Mouse (Mus musculus) CH12.LX (cell line): ENCODE measurements around the gene Zfp445. TPM values are rescaled to one million over a fixed set of nuclear protein-coding genes. Genes with fewer than 3 reads are reported as not detected.

Experiments
- DNase-seq: peaks from one replicate; pipeline ENCODE4 v3.0.0-alpha.2; 2013; ENCODE audit errors: extremely low read depth
- H3K27ac ChIP-seq: 2 replicates; pipeline ENCODE4 v1.5.1; 2012; ENCODE audit warnings: low read depth, mild to moderate bottlenecking, control low read depth, moderate library complexity; ENCODE audit not compliant: insufficient read depth
- H3K27me3 ChIP-seq: replicated peaks from 2 replicates; pipeline ENCODE3; 2012; ENCODE audit warnings: inconsistent platforms
- H3K36me3 ChIP-seq, 2 experiments: replicated peaks in 1 of 2; 2 replicates each; pipeline versions ENCODE3 to v1.6.1; 2012; ENCODE audit warnings: inconsistent platforms in 1 of 2, low read length in 1 of 2, mild to moderate bottlenecking in 1 of 2, mixed read lengths in 1 of 2, moderate library complexity in 1 of 2; ENCODE audit not compliant: control insufficient read depth in 1 of 2, insufficient read depth in 1 of 2
- H3K4me1 ChIP-seq, 2 experiments: 2 replicates each; pipeline ENCODE4 v1.6.1; 2012; ENCODE audit warnings: inconsistent platforms in 1 of 2, moderate library complexity in 1 of 2; ENCODE audit not compliant: insufficient read depth in 2 of 2, control insufficient read depth in 1 of 2
- H3K4me2 ChIP-seq: 2 replicates; pipeline ENCODE4 v1.6.1; 2012; ENCODE audit warnings: low read depth, mild to moderate bottlenecking, control low read depth; ENCODE audit not compliant: poor library complexity, insufficient read depth, severe bottlenecking
- H3K4me3 ChIP-seq, 3 experiments: fragments of 150-350 bp in 1 of 3; sonication (generic) in 1 of 3; replicated peaks in 1 of 3; 2 replicates each; pipeline versions ENCODE3 to v1.5.1; 2011 to 2012; ENCODE audit warnings: low read depth in 2 of 3, low read length in 2 of 3, mild to moderate bottlenecking in 2 of 3, moderate library complexity in 2 of 3, control low read depth in 1 of 3, improper control_type of control experiment in 1 of 3, inconsistent platforms in 1 of 3, mixed read lengths in 1 of 3; ENCODE audit not compliant: poor library complexity in 1 of 3
- H3K79me2 ChIP-seq: replicated peaks from 2 replicates; pipeline ENCODE4 v1.6.1; 2012; ENCODE audit warnings: mild to moderate bottlenecking, moderate library complexity; ENCODE audit not compliant: control insufficient read depth, poor library complexity, insufficient read depth, severe bottlenecking; ENCODE audit errors: extremely low read depth
- H3K9ac ChIP-seq: 2 replicates; pipeline ENCODE4 v1.6.1; 2012; ENCODE audit warnings: low read depth, mild to moderate bottlenecking, control low read depth, moderate library complexity; ENCODE audit not compliant: insufficient read depth
- H3K9me3 ChIP-seq: replicated peaks from 2 replicates; pipeline ENCODE3; 2012; ENCODE audit warnings: low read length, inconsistent platforms, mixed read lengths
- BHLHE40 ChIP-seq: IDR thresholded peaks from 2 replicates; pipeline ENCODE4 v1.6.1; 2011; ENCODE audit warnings: mild to moderate bottlenecking, low read depth, low read length, improper control_type of control experiment
- CHD1 ChIP-seq: IDR thresholded peaks from 2 replicates; pipeline ENCODE4 v1.6.1; 2012; ENCODE audit warnings: low read depth, low read length, improper control_type of control experiment, inconsistent platforms
- CHD2 ChIP-seq: IDR thresholded peaks from 2 replicates; pipeline ENCODE4 v1.6.1; 2011; ENCODE audit warnings: low read length, improper control_type of control experiment
- CTCF ChIP-seq, 2 experiments: IDR thresholded peaks in 1 of 2; conservative IDR thresholded peaks in 1 of 2; 2 replicates each; pipeline ENCODE4 v1.5.1; 2011 to 2012; ENCODE audit warnings: low read depth in 2 of 2, low read length in 2 of 2, improper control_type of control experiment in 1 of 2, inconsistent platforms in 1 of 2, mild to moderate bottlenecking in 1 of 2, moderate library complexity in 1 of 2
- E2F4 ChIP-seq: IDR thresholded peaks from 2 replicates; pipeline ENCODE4 v1.6.1; 2011; ENCODE audit warnings: low read depth, low read length, improper control_type of control experiment; ENCODE audit not compliant: insufficient replicate concordance
- ELF1 ChIP-seq: IDR thresholded peaks from 2 replicates; pipeline ENCODE4 v1.6.1; 2014; ENCODE audit warnings: low read depth, mild to moderate bottlenecking, inconsistent platforms, low read length, improper control_type of control experiment
- EP300 ChIP-seq: IDR thresholded peaks from 2 replicates; pipeline ENCODE4 v1.6.1; 2011; ENCODE audit warnings: low read length, improper control_type of control experiment
- ETS1 ChIP-seq: conservative IDR thresholded peaks from 2 replicates; pipeline ENCODE4 v1.6.1; 2012; ENCODE audit warnings: low read depth, mild to moderate bottlenecking, inconsistent platforms, low read length, improper control_type of control experiment, moderate library complexity
- GABPA ChIP-seq: IDR thresholded peaks from 2 replicates; pipeline ENCODE4 v1.6.1; 2012; ENCODE audit warnings: low read depth, low read length, improper control_type of control experiment, inconsistent platforms; ENCODE audit not compliant: insufficient replicate concordance
- HCFC1 ChIP-seq: IDR thresholded peaks from 2 replicates; pipeline ENCODE4 v1.6.1; 2012; ENCODE audit warnings: low read depth, mild to moderate bottlenecking, inconsistent platforms, low read length, improper control_type of control experiment
- IRF4 ChIP-seq: IDR thresholded peaks from 2 replicates; pipeline ENCODE4 v1.6.1; 2014; ENCODE audit warnings: low read depth, mild to moderate bottlenecking, inconsistent platforms, low read length, improper control_type of control experiment
- JUN ChIP-seq: IDR thresholded peaks from 2 replicates; pipeline ENCODE4 v1.6.1; 2011; ENCODE audit warnings: low read depth, mild to moderate bottlenecking, low read length, improper control_type of control experiment, moderate library complexity; ENCODE audit not compliant: insufficient read depth
- JUND ChIP-seq: conservative IDR thresholded peaks from 2 replicates; pipeline ENCODE4 v1.6.1; 2011; ENCODE audit warnings: low read depth, low read length, improper control_type of control experiment
- KAT2A ChIP-seq: IDR thresholded peaks from 2 replicates; pipeline ENCODE4 v1.6.1; 2012; ENCODE audit warnings: low read length, improper control_type of control experiment, inconsistent platforms; ENCODE audit not compliant: insufficient replicate concordance
- MAFK ChIP-seq: IDR thresholded peaks from 2 replicates; pipeline ENCODE4 v1.6.1; 2011; ENCODE audit warnings: low read length, improper control_type of control experiment; ENCODE audit not compliant: insufficient replicate concordance
- MAX ChIP-seq: IDR thresholded peaks from 2 replicates; pipeline ENCODE4 v1.6.1; 2011; ENCODE audit warnings: low read length, improper control_type of control experiment
- MAZ ChIP-seq: IDR thresholded peaks from 2 replicates; pipeline ENCODE4 v1.6.1; 2012; ENCODE audit warnings: low read depth, mild to moderate bottlenecking, inconsistent platforms, low read length, improper control_type of control experiment, moderate library complexity
- MXI1 ChIP-seq: IDR thresholded peaks from 2 replicates; pipeline ENCODE4 v1.6.1; 2011; ENCODE audit warnings: mild to moderate bottlenecking, low read depth, low read length, improper control_type of control experiment
- MYC ChIP-seq: IDR thresholded peaks from 2 replicates; pipeline ENCODE4 v1.6.1; 2011; ENCODE audit warnings: low read depth, mild to moderate bottlenecking, improper control_type of control experiment, low read length
- NELFE ChIP-seq: IDR thresholded peaks from 2 replicates; pipeline ENCODE4 v1.6.1; 2011; ENCODE audit warnings: low read depth, low read length, improper control_type of control experiment
- NRF1 ChIP-seq: IDR thresholded peaks from 2 replicates; pipeline ENCODE4 v1.6.1; 2014; ENCODE audit warnings: low read depth, mild to moderate bottlenecking, inconsistent platforms, low read length, improper control_type of control experiment, moderate library complexity
- PAX5 ChIP-seq: IDR thresholded peaks from 2 replicates; pipeline ENCODE4 v1.6.1; 2012; ENCODE audit warnings: low read length, inconsistent platforms, mixed read lengths
- POLR2A ChIP-seq: IDR thresholded peaks from 2 replicates; pipeline ENCODE4 v1.6.1; 2011; ENCODE audit warnings: low read depth, mild to moderate bottlenecking, improper control_type of control experiment, low read length
- POLR2AphosphoS2 ChIP-seq: IDR thresholded peaks from 2 replicates; pipeline ENCODE4 v1.6.1; 2011; ENCODE audit warnings: low read depth, low read length, improper control_type of control experiment
- RAD21 ChIP-seq: IDR thresholded peaks from 2 replicates; pipeline ENCODE4 v1.6.1; 2011; ENCODE audit warnings: low read depth, mild to moderate bottlenecking, low read length, improper control_type of control experiment, moderate library complexity
- RCOR1 ChIP-seq: conservative IDR thresholded peaks from 2 replicates; pipeline ENCODE4 v1.6.1; 2012; ENCODE audit warnings: low read depth, mild to moderate bottlenecking, inconsistent platforms, low read length, improper control_type of control experiment
- SIN3A ChIP-seq: IDR thresholded peaks from 2 replicates; pipeline ENCODE4 v1.6.1; 2012; ENCODE audit warnings: low read length, improper control_type of control experiment, inconsistent platforms
- SMC3 ChIP-seq: IDR thresholded peaks from 2 replicates; pipeline ENCODE4 v1.6.1; 2011; ENCODE audit warnings: low read depth, low read length, improper control_type of control experiment
- TBP ChIP-seq: conservative IDR thresholded peaks from 2 replicates; pipeline ENCODE4 v1.6.1; 2011; ENCODE audit warnings: low read depth, low read length, improper control_type of control experiment
- TCF12 ChIP-seq: IDR thresholded peaks from 2 replicates; pipeline ENCODE4 v1.6.1; 2014; ENCODE audit warnings: low read depth, mild to moderate bottlenecking, inconsistent platforms, low read length, improper control_type of control experiment
- USF1 ChIP-seq: IDR thresholded peaks from 2 replicates; pipeline ENCODE4 v1.6.1; 2014; ENCODE audit warnings: low read depth, mild to moderate bottlenecking, inconsistent platforms, low read length, improper control_type of control experiment
- USF2 ChIP-seq: conservative IDR thresholded peaks from 2 replicates; pipeline ENCODE4 v1.6.1; 2011; ENCODE audit warnings: low read depth, low read length, improper control_type of control experiment
- ZC3H11A ChIP-seq: IDR thresholded peaks from 2 replicates; pipeline ENCODE4 v1.6.1; 2012; ENCODE audit warnings: low read depth, mild to moderate bottlenecking, inconsistent platforms, low read length, improper control_type of control experiment
- ZKSCAN1 ChIP-seq: IDR thresholded peaks from 2 replicates; pipeline ENCODE4 v1.6.1; 2012; ENCODE audit warnings: low read depth, inconsistent platforms, low read length, improper control_type of control experiment, borderline replicate concordance
- ZMIZ1 ChIP-seq: IDR thresholded peaks from 2 replicates; pipeline ENCODE4 v1.6.1; 2012; ENCODE audit warnings: low read depth, mild to moderate bottlenecking, inconsistent platforms, low read length, improper control_type of control experiment
- ZNF384 ChIP-seq: IDR thresholded peaks from 2 replicates; pipeline ENCODE4 v1.6.1; 2012; ENCODE audit warnings: low read depth, low read length, improper control_type of control experiment, inconsistent platforms
- dilution Hi-C: fragments of 300-500 bp; cut with MboI; formaldehyde crosslinking; loops from 2 replicates; pipeline ENCODE4 v1.14.3; 2020; ENCODE audit warnings: low sequenced_read_pairs; ENCODE audit not compliant: extremely low pct_unique_long_range_greater_than_20kb, extremely low pct_ligation_motif_present
- in situ Hi-C: fragments of 300-500 bp; cut with MboI; formaldehyde crosslinking; loops from 3 replicates; pipeline ENCODE4 v1.14.3; 2019; ENCODE audit warnings: low sequenced_read_pairs, low pct_ligation_motif_present, low pct_unique_long_range_greater_than_20kb, mixed read lengths
- polyA plus RNA-seq: library from polyadenylated mRNA; unstranded; fragments of >175 nt; gene quantifications from 2 replicates; pipeline ENCODE4 v1.2.1, GENCODE M21; 2012; ENCODE audit warnings: low read depth; ENCODE audit not compliant: insufficient read length
- total RNA-seq, 2 experiments: library from RNA; depleted of rRNA; stranded (reverse); fragments of 300-350 nt in 1 of 2; fragments of >200 nt in 1 of 2; gene quantifications; 2 replicates each; pipeline ENCODE4 v1.2.3; 2012 to 2014

The Zfp445 gene
- total and polyA plus RNA-seq, 3 experiments, result 43.7 to 55.5 (median 53.8) TPM

GRCm38 (mm10) chr9:122805053-122805844 lies 60.6 kb downstream of the Zfp445 start, which contains the start of gene Tcaim:
Gene Tcaim, plus strand, starts transcription at chr9:122805539.
- peaks cover 5 to 14% of the 10 kb centered on the region in 2 experiments for H3K4me1 ChIP-seq

More at GRCm38 (mm10) chr9:122805053-122805844, 60.6 kb downstream of the Zfp445 start, which contains the start of gene Tcaim:
- in situ Hi-C loops (no loop called here), dilution Hi-C loops (no loop called here)
- Histone ChIP-seq H3K9ac (peak within 1 kb of the TSS; percentile 64), H3K79me2 (no peaks in the 10 kb centered on the region; the same call in 1 of the 2 replicates), H3K4me3 (peak within 1 kb of the TSS; percentile 54 to 73 (median 60)), H3K36me3 (peaks cover 3 to 13% of the 10 kb centered on the region in 2 experiments), H3K27ac (peak within 1 kb of the TSS; percentile 58), H3K27me3 (no peaks in the 10 kb centered on the region), H3K4me2 (peak within 1 kb of the TSS; percentile 89), H3K9me3 (no peaks in the 10 kb centered on the region)
- DNase-seq, result peak; percentile 92
- no peak for TF ChIP-seq USF1
- TF ChIP-seq POLR2A, result peak; percentile 83
- TF ChIP-seq MAZ, result peak; percentile 68; the same call in 1 of the 2 replicates
- TF ChIP-seq ZC3H11A, result no peak
- no peak for TF ChIP-seq ZKSCAN1
- TF ChIP-seq TCF12, result peak; percentile 43; the same call in 1 of the 2 replicates
- no peak for TF ChIP-seq MYC
- TF ChIP-seq SIN3A, result peak; percentile 2
- TF ChIP-seq POLR2AphosphoS2, result no peak
- TF ChIP-seq CHD1, result no peak
- TF ChIP-seq RCOR1, result no peak
- TF ChIP-seq JUN, result no peak
- TF ChIP-seq SMC3, result no peak
- TF ChIP-seq EP300, result no peak
- TF ChIP-seq NRF1, result peak; percentile 83
- no peak for TF ChIP-seq MXI1
- no peak for TF ChIP-seq ETS1
- TF ChIP-seq KAT2A, result no peak
- TF ChIP-seq E2F4, result no peak
- no peak for TF ChIP-seq JUND
- TF ChIP-seq GABPA, result no peak
- peak; percentile 14; the same call in 1 of the 2 replicates for TF ChIP-seq ZMIZ1
- 0 out of 2 replicates have a peak, but pooled peaks have one; percentile 21 for TF ChIP-seq MAX
- TF ChIP-seq MAFK, result no peak
- peak; percentile 28; the same call in 1 of the 2 replicates for TF ChIP-seq IRF4
- no peak for TF ChIP-seq USF2
- no peak for TF ChIP-seq RAD21
- TF ChIP-seq ELF1, result peak; percentile 46
- peak; percentile 75 for TF ChIP-seq TBP
- no peak for TF ChIP-seq ZNF384
- TF ChIP-seq CTCF (conservative IDR thresholded peaks at IDR 0.05 in 1 of 2, IDR thresholded peaks at IDR 0.05 in 1 of 2; ENCODE audit: low read depth in 2 of 2, low read length in 2 of 2), result no peak
- TF ChIP-seq HCFC1, result peak; percentile 60
- TF ChIP-seq CHD2, result no peak
- TF ChIP-seq BHLHE40, result no peak
- no peak for TF ChIP-seq PAX5
- peak; percentile 73 for TF ChIP-seq NELFE
- TF ChIP-seq, all 38 proteins: peak for 12
